Mouse (Mus musculus) lung, adult 2 months (tissue): Measurements from ENCODE around the gene Fam124a. TPM values are rescaled to one million over a fixed set of nuclear protein-coding genes. Genes with fewer than 3 reads are reported as not detected.

Experiments
- DNase-seq: peaks from one replicate; pipeline ENCODE4 v3.0.0; 2022
- H3K4me1 ChIP-seq: fragments of 200-500 bp; 2 replicates; pipeline ENCODE4 v1.6.1; 2011; ENCODE audit warnings: low read length; ENCODE audit not compliant: control insufficient read depth, insufficient read depth
- H3K4me3 ChIP-seq: fragments of 200-500 bp; replicated peaks from 2 replicates; pipeline ENCODE3; 2011; ENCODE audit warnings: low read depth, mild to moderate bottlenecking, control low read depth, low read length; ENCODE audit errors: extremely low read depth
- CTCF ChIP-seq: fragments of 200-500 bp; IDR thresholded peaks from 2 replicates; pipeline ENCODE4 v1.5.1; 2011; ENCODE audit warnings: mild to moderate bottlenecking, low read length, control low read depth; ENCODE audit not compliant: insufficient read depth
- POLR2A ChIP-seq: fragments of 200-500 bp; IDR thresholded peaks from 2 replicates; pipeline ENCODE4 v1.6.1; 2011; ENCODE audit warnings: low read depth, mild to moderate bottlenecking, control low read depth, low read length, borderline replicate concordance; ENCODE audit errors: extremely low read depth
- WGBS: fragments of 180-500 bp; shearing (Covaris S2); methylation state at CpG from one replicate; pipeline ENCODE4 v1.1.7; 2018; 5-methylcytosine and 5-hydroxymethylcytosine counted together
- polyA plus RNA-seq: library from polyadenylated mRNA; depleted of rRNA; stranded (reverse); fragments of >200 nt; gene quantifications from 2 replicates; pipeline ENCODE4 v1.2.3, GENCODE M21; 2012; rRNA removed

The Fam124a gene
- 14.6 and 17.7 TPM in 2 replicates for polyA plus RNA-seq

DNA sequence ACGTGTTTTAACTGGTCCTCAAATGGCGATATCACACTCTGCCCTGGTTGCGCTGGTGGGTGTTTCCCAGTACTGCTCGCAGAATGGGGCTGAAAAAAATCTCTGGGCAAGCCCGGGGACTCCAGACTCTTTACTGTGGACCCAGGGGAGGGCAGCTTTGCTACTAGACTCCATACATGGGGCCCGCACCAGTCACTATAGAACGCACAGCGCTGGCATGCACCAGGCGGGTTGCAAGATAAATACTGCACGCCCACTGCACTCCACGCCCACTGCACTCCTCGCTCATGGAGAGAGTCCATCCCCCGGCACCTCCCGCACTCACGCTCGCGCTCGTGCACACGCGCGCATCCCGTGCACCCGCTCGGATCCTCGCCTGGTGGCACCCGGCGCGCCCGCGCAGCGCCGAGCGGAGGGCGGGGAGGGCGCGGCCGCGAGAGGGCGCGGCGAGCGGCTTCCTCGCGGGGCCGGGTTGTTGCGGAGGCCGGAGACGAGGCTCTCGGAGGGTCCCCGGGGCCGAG lies at the start of gene Fam124a:
TSS of gene Fam124a (plus strand) at position 429 of the 521 bp plus-strand sequence.
- Histone ChIP-seq H3K4me3 (peak within 1 kb of the TSS; percentile 65), H3K4me1 (peaks cover 8% of the 10 kb centered on the region)
- WGBS, result under 1% methylated on average over 51 of the region's 51 CpGs
- peak; percentile 42 for DNase-seq
- TF ChIP-seq POLR2A (no peak), CTCF (no peak)

DNA sequence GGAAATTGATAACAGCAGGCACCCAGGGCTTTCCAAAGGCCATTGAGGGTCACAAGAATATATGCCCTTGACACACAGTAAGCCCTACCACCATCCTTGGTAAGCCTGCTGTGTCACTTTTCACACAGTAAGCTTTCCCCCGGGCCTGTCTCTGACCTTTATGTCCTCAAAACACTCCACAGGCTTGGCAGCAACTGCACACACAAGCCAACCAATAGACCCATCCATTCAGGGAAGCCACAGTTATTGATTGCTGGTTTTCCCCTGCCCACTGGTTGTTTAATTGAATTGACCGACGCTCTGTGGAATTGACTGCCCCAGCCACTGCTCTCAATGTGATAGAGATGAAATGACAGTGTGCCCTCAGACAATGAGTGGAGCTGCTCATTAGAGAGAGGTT lies 49.3 kb upstream of the Fam124a start:
- no peaks in the 10 kb centered on the region for H3K4me1 ChIP-seq
- TF ChIP-seq CTCF (no peak), POLR2A (no peak)
- 88% methylated on average over 3 of the region's 3 CpGs for WGBS
- DNase-seq, result no peak
- no peak overlapping the region for H3K4me3 ChIP-seq

DNA sequence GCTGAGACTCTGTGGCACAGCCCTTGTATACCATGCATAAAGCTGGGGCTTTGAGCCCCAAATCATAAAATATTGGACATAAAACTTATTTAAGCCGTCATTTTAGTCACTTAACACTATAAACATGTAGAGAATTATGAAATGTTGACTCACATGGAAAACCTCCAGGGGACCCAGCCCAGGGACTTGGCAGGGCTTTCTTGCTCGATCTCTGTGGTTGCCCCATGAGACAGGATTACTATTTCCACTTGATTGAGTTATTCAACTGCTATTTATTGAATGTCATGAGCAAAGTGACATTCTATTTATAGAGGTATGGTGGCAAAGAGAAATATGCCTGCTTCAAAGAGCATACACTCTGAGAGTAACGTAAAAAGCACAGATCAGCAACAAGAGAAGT lies 46.2 kb upstream of the Fam124a start:
- DNase-seq, result no peak
- TF ChIP-seq POLR2A (no peak), CTCF (no peak)

GRCm38 (mm10) chr14:62512845-62513244 lies 42.7 kb upstream of the Fam124a start:
- Histone ChIP-seq H3K4me3 (no peak overlapping the region), H3K4me1 (no peaks in the 10 kb centered on the region)
- DNase-seq, result no peak
- WGBS, result 78% methylated on average over 1 of the region's 1 CpGs
- TF ChIP-seq POLR2A (no peak), CTCF (no peak)

More for the DNA sequence above, 46.2 kb upstream of the Fam124a start:
- no peaks in the 10 kb centered on the region for H3K4me1 ChIP-seq
- 37% methylated on average over 3 of the region's 3 CpGs for WGBS
- H3K4me3 ChIP-seq, result no peak overlapping the region

GRCm38 (mm10) chr14:62530951-62531350 lies 24.6 kb upstream of the Fam124a start:
- Histone ChIP-seq H3K4me1 (no peaks in the 10 kb centered on the region), H3K4me3 (no peak overlapping the region)
- TF ChIP-seq POLR2A, result no peak
- 59% methylated on average over 2 of the region's 2 CpGs for WGBS
- DNase-seq, result no peak

DNA sequence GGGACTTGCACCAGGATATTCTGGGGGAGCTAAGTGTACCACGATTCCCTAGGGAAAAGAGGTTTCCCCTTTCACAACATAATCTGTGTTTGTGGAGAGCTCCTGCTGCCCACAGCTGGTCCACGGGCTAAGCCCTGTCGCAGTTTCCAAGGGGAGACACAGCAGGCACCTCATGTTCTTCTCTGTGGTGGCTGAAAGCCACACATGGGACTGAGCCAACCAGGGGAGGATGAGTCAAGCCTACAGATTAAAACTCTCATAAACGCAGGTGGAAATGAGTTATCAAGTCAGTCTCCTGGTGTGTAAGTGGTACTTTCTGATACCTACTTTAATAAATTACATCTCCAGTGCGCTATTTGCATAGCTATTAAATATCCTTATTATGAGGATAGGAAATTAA lies 19.4 kb upstream of the Fam124a start:
- Histone ChIP-seq H3K4me1 (no peaks in the 10 kb centered on the region), H3K4me3 (no peak overlapping the region)
- TF ChIP-seq CTCF, result no peak
- no peak for TF ChIP-seq POLR2A
- DNase-seq, result no peak
- 65% methylated on average over 5 of the region's 5 CpGs for WGBS

DNA sequence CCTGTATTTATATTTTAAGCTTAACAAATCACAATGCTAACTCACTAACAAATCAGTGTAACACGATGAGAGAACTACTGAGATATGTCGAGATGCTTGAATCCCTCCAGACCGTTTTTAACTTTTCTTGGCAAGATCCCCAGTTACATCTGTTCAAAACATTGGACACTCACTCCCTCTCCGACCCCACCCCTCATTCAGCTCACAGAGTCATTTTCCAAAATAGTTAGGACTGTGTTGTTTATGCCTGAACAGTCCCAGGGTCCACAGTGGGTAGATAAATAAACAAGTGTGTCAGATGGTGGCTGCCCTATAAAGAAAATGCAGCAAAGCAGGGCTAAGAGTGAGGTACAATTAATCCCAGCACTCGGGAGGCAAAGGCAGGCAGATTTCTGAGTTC lies 18.5 kb upstream of the Fam124a start:
- no peak for DNase-seq
- 41% methylated on average over 5 of the region's 5 CpGs for WGBS
- no peaks in the 10 kb centered on the region for H3K4me1 ChIP-seq
- H3K4me3 ChIP-seq, result no peak overlapping the region
- TF ChIP-seq CTCF, result no peak
- no peak for TF ChIP-seq POLR2A

DNA sequence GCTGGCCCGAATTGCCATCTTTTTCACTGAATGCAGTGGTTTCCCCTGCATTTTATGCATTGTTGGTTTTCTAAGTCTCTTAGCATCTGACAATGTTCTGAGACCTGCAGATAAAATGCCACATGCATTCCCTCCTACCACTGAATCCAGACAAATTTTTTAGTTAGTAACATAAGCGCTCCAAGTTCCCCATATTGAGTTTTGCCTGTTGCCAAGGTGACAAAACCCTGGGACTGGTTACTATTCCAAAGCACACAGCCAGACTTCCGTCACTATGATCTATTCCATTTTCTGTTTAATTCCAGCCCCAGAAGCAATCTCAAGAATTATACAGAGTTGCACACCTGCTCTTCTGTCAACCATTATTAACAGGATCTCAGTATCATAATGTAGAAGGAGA lies 15.7 kb upstream of the Fam124a start:
- Histone ChIP-seq H3K4me1 (no peaks in the 10 kb centered on the region), H3K4me3 (no peak overlapping the region)
- WGBS, result 69% methylated on average over 3 of the region's 3 CpGs
- no peak for TF ChIP-seq CTCF
- no peak for TF ChIP-seq POLR2A
- DNase-seq, result no peak

DNA sequence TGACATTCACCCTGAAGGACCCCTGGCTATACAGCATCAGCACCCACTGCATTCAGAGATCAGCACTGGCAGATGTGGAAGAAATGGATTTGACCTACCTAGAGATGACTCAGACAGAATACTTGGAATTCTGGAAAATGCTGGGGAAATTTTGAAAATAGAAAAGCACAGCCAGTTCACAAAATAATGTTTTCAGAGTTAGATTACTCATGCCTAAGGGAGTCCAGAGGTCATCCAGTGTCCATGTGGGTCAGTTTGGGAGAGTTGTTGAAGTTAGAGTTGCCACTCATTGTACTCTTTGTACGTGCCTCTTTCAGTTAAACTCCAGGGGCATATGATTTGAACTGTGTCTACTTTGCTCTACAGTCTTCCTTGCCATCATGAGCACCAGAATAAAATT lies 13.8 kb upstream of the Fam124a start:
- 63% methylated on average over 1 of the region's 1 CpGs for WGBS
- H3K4me1 ChIP-seq, result no peaks in the 10 kb centered on the region
- TF ChIP-seq CTCF (no peak), POLR2A (no peak)
- no peak for DNase-seq
- H3K4me3 ChIP-seq, result no peak overlapping the region

DNA sequence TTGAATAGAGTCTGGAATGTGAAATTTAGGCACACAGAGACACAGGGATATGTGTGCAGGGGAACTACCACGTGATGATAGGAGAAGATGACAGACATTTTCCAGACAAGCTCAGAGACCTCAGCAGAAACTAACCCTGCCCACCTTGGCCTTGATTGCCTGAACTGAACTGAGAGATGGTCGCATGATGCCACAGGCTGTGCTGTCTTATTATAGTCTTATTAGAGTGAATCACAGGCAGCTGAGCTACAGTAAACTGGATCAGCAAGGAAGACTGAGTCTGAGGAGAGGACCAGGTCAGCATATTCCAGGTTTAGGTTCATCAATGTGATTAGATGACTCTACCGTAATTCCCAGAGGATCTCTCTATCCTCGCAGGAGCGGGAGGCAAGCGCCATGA lies 9.2 kb upstream of the Fam124a start:
- 80% methylated on average over 6 of the region's 6 CpGs for WGBS
- TF ChIP-seq POLR2A, result no peak
- TF ChIP-seq CTCF, result no peak
- no peak overlapping the region for H3K4me3 ChIP-seq
- H3K4me1 ChIP-seq, result no peaks in the 10 kb centered on the region
- no peak for DNase-seq

DNA sequence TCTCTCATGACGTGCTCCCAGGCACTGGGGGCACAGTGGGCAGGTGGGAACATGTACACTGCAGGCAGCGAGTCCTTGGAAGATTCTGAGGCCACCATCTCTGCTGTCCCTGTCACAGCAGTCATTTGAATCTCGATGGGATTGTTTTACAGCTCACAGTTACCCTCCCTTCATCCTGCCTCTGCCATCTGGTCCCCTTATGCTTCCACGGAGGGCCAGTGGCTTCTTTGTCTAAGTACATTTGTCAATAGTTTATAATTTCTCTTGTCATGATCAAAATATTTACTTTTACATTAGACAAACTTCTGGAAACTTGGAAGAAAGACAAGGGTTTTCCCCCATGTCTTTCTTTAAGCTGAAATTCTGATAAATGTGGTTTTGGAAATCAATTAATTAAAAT lies 8.8 kb upstream of the Fam124a start:
- no peaks in the 10 kb centered on the region for H3K4me1 ChIP-seq
- 30% methylated on average over 4 of the region's 4 CpGs for WGBS
- no peak overlapping the region for H3K4me3 ChIP-seq
- DNase-seq, result no peak
- no peak for TF ChIP-seq CTCF
- no peak for TF ChIP-seq POLR2A
